Mouse (Mus musculus): ENCODE measurements around the gene Cdadc1.

The Cdadc1 gene

GRCm38 (mm10) chr14:59612920-59613625 is 15.3 kb upstream of the Cdadc1 start:
- DNase-seq (ENCODE audit: low read depth, low spot score): no peak

GRCm38 (mm10) chr14:59607021-59607420 is 9.3 kb upstream of the Cdadc1 start:
- no peak for DNase-seq (ENCODE audit: low read depth, low spot score)

GRCm38 (mm10) chr14:59605671-59606353 is 8.1 kb upstream of the Cdadc1 start:
- DNase-seq (ENCODE audit: low read depth, low spot score): no peak

GRCm38 (mm10) chr14:59604002-59604645 is 6.4 kb upstream of the Cdadc1 start:
- no peak for DNase-seq (ENCODE audit: low read depth, low spot score)

DNA sequence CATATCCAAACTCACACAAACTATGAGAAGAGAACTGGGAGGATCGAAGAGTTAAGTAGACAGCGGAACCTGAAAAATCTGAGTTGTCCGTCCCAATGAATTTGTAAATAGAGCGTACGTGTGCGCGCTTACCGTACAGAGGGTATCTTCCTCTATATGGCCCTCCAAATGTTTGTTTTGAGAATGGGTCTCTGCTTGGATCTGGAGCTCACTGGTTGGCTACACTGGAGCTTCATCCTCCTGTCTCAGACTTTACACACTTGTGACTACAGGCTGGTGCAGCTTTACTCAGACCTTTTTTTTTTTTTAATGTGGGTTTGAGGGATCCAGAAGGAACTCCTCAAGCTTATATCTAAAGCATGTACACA is 485 bp upstream of the Cdadc1 start:
- DNase-seq (ENCODE audit: low read depth, low spot score): no peak

GRCm38 (mm10) chr14:59594988-59595387 is 2.8 kb downstream of the Cdadc1 start:
- DNase-seq (ENCODE audit: low read depth, low spot score): no peak

GRCm38 (mm10) chr14:59592593-59592992 is 5.2 kb downstream of the Cdadc1 start:
- no peak for DNase-seq (ENCODE audit: low read depth, low spot score)

DNA sequence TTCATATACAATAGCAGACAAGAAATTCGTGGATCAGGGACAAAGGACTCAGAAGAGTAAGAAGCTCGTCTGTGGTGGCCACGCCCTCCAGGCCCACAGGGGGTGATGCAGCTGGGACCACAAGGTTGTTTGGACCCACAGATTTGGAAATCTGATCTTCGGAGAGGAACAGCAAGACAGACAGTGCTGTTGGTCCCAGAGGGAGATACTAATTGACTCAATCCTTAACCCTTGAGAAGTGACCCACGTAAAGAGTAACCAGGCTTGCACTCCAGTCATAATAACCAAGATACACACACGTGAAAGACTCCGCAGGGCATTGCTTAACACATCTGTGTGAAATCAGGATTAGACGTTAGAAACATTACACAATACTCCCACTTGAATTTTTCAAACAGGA is 5.9 kb downstream of the Cdadc1 start:
- no peak for DNase-seq (ENCODE audit: low read depth, low spot score)

GRCm38 (mm10) chr14:59590614-59591013 is 7.1 kb downstream of the Cdadc1 start:
- no peak for DNase-seq (ENCODE audit: low read depth, low spot score)

GRCm38 (mm10) chr14:59576385-59576784 is 21.4 kb downstream of the Cdadc1 start:
- no peak for DNase-seq (ENCODE audit: low read depth, low spot score)

GRCm38 (mm10) chr14:59566756-59567155 is 31.0 kb downstream of the Cdadc1 start:
- no peak for DNase-seq (ENCODE audit: low read depth, low spot score)

GRCm38 (mm10) chr14:59557886-59558285 is 39.9 kb downstream of the Cdadc1 start:
- DNase-seq (ENCODE audit: low read depth, low spot score): no peak

DNA sequence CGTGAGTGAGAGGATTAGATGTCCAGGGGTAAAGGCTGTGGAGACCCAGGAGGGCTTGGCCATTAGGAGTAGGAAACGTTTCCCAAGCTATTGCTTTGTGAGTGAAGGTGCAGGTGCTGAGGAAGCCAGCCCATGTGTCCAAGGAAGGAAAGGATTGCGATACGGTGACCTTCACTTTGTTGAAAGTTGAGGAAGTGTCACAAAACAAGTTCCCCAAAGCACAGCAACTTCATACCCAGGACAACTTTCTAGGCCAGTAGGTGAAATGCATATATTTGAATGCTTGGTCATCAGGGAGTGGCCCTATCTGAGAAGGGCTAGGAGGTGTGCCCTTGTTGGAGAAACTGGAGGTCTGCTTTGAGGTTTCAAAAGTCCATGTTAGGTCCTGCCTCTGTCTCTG is 40.7 kb downstream of the Cdadc1 start:
- DNase-seq (ENCODE audit: low read depth, low spot score): no peak

- DNase-seq (ENCODE audit: low read depth, low spot score): peak; percentile 37
Measured at GRCm38 (mm10) chr14:59555928-59556531, 41.7 kb downstream of the Cdadc1 start.

GRCm38 (mm10) chr14:59555018-59555417 is 42.7 kb downstream of the Cdadc1 start:
- DNase-seq (ENCODE audit: low read depth, low spot score): no peak

- DNase-seq (ENCODE audit: low read depth, low spot score): no peak
Measured at GRCm38 (mm10) chr14:59554025-59554424, 43.7 kb downstream of the Cdadc1 start.

- DNase-seq (ENCODE audit: low read depth, low spot score): peak; percentile 13
Measured at GRCm38 (mm10) chr14:59551956-59552355, 45.8 kb downstream of the Cdadc1 start.

DNA sequence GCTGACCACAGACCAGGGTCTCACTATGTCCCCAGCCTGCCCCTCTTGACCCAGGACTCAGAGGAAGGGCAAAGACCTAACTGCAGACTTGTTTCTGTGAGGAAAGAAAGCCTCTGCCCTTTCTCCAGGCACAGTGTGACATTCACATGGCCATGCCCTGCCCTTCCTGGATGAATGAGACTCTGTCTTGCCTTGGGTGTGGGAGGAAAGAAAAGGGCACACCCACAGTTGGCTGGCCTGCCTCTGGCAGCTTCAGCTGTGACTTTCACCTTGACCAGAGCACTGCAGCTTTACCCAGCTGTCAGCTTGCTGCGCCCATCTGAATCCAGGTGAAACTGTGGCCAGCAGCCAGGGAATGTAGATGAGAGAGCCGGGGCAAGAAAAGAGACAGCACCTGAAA is 46.9 kb downstream of the Cdadc1 start:
- DNase-seq (ENCODE audit: low read depth, low spot score): no peak

DNA sequence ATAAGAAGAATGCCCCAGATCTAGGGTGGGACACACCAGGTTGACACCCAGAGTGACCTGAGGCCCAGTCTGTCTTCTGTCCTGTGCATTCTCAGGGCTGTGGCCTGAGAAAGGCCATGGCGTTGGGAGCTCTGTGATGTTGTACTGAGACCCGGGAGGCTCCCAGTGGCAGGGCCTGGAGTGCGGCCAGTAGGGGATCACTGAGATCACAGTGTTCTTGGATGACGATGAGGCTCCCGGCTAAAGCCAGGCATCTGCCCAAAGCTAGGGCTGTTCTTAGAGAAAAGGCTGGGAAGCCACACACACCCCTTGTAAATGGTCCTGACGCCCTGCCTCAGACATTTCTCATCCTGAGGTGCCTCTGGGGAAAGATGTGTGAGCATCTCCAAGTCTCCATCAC is 48.7 kb downstream of the Cdadc1 start:
- DNase-seq (ENCODE audit: low read depth, low spot score): no peak

- DNase-seq (ENCODE audit: low read depth, low spot score): no peak
Measured at GRCm38 (mm10) chr14:59548532-59548931, 49.2 kb downstream of the Cdadc1 start.

GRCm38 (mm10) chr14:59547530-59547929 is 50.2 kb downstream of the Cdadc1 start:
- no peak for DNase-seq (ENCODE audit: low read depth, low spot score)

GRCm38 (mm10) chr14:59546162-59546880 is 51.4 kb downstream of the Cdadc1 start:
- no peak for DNase-seq (ENCODE audit: low read depth, low spot score)
